Mouse (Mus musculus) gastrocnemius, postnatal 10 days (tissue): ENCODE measurements around the gene Hip1r. TPM values are rescaled to one million over a fixed set of nuclear protein-coding genes. Genes with fewer than 3 reads are reported as not detected.

Experiments
- DNase-seq: peaks from one replicate; pipeline ENCODE4 v3.0.0; 2021; ENCODE audit warnings: mixed read lengths
- long read RNA-seq, 2 experiments: library from polyadenylated mRNA; stranded (forward); transcript quantifications; one replicate each; pipeline ENCODE4 v2.0.0; 2021
- total RNA-seq, 2 experiments: library from RNA; stranded (reverse); gene quantifications; 2 replicates each; pipeline ENCODE4 v1.2.3; 2021

Hip1r gene
- 1 to 10 TPM; 8.2 to 9.0 TPM for total RNA-seq
- long read RNA-seq, experiment 1, full-length matches to known transcripts, result 7 of 14 reads
- long read RNA-seq, experiment 1, partial matches to known transcripts, result 4 of 14 reads
- long read RNA-seq, experiment 1, other reads (novel, unspliced or antisense), result 3 of 14 reads
- long read RNA-seq, experiment 2, full-length matches to known transcripts, result 5 of 13 reads
- long read RNA-seq, experiment 2, partial matches to known transcripts, result 5 of 13 reads
- long read RNA-seq, experiment 2, other reads (novel, unspliced or antisense), result 3 of 13 reads

- DNase-seq, result peak; percentile 68
These were observed at the start of gene Hip1r for GRCm38 (mm10) chr5:123973299-123974178. TSS of gene Hip1r (plus strand) at chr5:123973628.

DNA sequence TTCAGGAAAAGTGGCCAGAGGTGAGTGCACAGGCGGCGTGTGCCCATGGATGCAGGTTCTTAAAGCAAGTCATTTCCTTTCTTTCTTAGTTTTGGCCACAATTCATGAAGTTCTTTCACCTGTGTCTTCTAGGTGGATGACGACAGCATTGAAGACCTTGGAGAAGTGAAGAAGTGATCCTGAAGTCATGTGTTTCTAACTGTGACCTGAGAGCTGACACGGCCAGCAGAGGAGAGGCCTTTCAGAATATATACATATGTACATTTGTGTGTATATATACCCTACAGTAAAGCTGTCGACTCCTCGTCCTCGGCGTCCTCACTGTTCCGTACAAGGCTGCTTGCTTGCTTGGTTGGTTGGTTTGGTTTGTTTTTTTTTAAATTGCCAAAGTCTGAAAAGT, 46.3 kb upstream of the Hip1r start, which contains the start of gene Gm43518:
TSS of gene Gm43518 (plus strand) at position 301 of the 400 bp plus-strand sequence.
- no peak for DNase-seq

GRCm38 (mm10) chr5:123930508-123930989, 42.9 kb upstream of the Hip1r start, which contains the start of gene Ccdc62:
TSS of gene Ccdc62 (plus strand) at chr5:123930679.
- DNase-seq, result peak; percentile 95

- DNase-seq, result no peak
These were observed 42.3 kb upstream of the Hip1r start for GRCm38 (mm10) chr5:123931131-123931530.

GRCm38 (mm10) chr5:123932927-123933326, 40.5 kb upstream of the Hip1r start:
- no peak for DNase-seq

GRCm38 (mm10) chr5:123933556-123933955, 39.9 kb upstream of the Hip1r start:
- no peak for DNase-seq

GRCm38 (mm10) chr5:123933957-123934591, 39.4 kb upstream of the Hip1r start:
- no peak for DNase-seq

DNA sequence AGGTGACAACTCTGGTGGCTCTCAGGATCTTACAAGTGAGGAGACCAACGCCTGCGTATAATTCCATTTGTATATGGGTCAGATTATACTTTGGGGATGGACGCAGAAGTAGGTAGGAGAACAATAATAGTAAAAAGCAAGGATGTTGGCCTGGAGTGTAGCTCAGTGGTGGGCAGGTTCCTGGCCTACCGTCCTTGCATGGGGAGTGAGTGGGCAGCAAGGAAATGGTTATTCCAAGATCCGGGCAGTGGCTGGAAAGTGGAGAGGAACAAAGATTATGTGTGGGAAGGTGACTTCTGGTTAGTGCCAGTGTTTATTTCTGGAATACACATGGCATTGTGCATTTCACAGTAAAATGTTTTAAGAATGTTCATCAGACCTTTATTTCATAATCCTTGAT, 37.5 kb upstream of the Hip1r start:
- no peak for DNase-seq

DNA sequence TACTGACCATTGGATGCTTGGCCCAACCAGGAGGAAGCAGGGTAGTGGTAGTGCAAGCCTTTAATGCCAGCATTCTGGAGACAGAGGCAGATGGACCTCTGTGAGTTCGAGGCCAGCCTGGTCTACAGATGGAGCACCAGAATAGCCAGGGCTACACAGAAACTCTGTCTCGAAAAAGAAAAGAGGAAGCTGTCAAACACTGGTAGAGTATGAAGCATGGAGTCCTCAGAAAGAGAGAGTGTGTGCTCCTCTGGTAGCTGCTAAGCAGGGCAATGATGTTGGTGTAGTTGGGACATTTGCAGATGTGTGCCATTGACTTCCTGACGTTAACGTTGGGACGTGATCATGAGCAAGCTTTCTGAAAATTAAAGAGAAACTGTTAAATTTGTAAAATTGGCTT, 34.9 kb upstream of the Hip1r start:
- no peak for DNase-seq

GRCm38 (mm10) chr5:123946546-123946945, 26.9 kb upstream of the Hip1r start:
- no peak for DNase-seq

- DNase-seq, result no peak
These were observed 26.2 kb upstream of the Hip1r start for GRCm38 (mm10) chr5:123947041-123947761.

- no peak for DNase-seq
These were observed 20.9 kb upstream of the Hip1r start for GRCm38 (mm10) chr5:123952365-123953045.

- no peak for DNase-seq
These were observed 16.2 kb upstream of the Hip1r start for GRCm38 (mm10) chr5:123957213-123957612.

DNA sequence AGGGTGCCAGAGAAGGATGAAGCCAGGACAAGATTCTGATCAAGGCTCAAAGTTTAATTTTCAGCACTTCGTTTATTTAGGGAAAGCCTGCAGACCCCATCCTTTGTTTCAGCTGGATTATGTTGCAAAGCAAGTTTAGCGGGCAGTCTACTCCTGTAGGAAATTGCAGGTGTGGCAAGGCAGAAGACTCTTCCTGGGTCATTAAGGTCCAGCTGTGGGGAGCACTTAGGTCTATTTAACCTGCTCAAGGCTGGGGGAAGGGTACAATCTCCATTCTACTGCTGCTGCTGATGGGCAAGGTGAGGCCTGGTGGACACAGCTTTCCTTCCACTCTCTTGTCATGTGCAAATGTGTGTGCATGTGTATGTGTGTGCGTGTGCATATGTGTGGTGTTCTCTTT, 14.4 kb upstream of the Hip1r start:
- no peak for DNase-seq

GRCm38 (mm10) chr5:123960129-123960528, 13.3 kb upstream of the Hip1r start:
- DNase-seq, result no peak

GRCm38 (mm10) chr5:123961046-123961445, 12.4 kb upstream of the Hip1r start:
- DNase-seq, result no peak

DNA sequence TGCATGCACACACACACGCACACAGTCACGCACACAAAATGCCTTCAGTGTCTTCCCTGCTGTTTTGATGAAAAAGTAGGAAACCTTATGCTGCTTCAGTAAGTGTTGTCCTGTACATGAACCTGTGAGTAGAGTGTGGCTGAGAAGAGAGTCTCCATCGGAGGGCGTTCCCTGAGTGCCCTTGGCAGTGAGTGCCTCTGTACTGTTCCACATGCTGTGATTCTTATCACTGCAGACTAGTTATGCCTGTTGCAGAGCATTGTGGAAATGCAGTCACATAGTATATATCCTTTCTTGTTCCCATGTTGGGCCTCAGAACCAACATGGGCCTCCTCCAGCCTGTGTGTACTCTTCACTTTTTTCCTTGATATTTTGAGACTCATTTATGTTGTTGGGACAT, 9.2 kb upstream of the Hip1r start:
- no peak for DNase-seq

GRCm38 (mm10) chr5:123966759-123967158, 6.7 kb upstream of the Hip1r start:
- DNase-seq, result no peak

GRCm38 (mm10) chr5:123968468-123968867, 5.0 kb upstream of the Hip1r start:
- no peak for DNase-seq

- DNase-seq, result no peak
These were observed 4.2 kb upstream of the Hip1r start for GRCm38 (mm10) chr5:123969216-123969615.

DNA sequence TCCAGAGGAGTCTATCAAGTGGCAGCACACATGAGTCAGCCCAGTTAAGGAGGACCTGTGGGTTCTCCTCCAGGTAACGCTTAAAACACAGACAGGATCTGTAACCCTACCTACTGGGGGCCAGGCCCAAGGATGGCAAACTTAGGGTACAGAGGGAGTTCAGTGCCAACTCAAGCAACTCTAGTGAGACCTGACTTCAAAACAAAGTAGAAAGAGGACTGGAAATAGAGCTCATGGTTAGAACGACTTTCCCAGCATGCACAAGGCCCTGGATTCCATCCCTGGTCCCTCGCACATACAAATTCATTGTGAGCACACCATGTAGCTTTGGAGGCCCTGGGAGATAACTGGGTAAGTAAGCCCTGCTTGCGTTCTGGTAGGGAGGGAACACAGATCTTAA, 2.9 kb upstream of the Hip1r start:
- no peak for DNase-seq
